Mouse (Mus musculus): ENCODE data around the gene Olfr353.

DNA sequence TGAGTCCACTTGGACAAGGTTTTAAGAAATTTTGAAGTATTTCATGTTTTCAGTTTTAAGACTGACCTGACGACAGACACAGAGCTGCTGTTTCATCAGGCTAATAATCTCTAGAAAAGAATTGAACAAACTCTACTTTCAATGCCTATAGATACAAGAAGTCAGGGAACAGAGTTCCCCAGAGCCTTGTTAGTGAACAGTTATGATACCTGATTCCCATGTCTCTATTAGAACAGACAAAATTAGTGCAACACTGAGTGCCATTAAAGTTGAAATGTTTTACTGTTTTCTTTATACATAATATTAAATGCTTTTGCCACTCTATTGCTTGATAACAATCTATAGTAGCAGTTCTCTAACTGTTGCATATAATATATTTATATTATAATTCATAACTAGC lies 30.2 kb downstream of the Olfr353 start, which contains the start of gene Olfr351:
- TF ChIP-seq ZKSCAN1 (IDR thresholded peaks at IDR 0.05; ENCODE audit: low read depth, low read length) = no peak
- TF ChIP-seq ZC3H11A (IDR thresholded peaks at IDR 0.05; ENCODE audit: low read depth, low read length) = no peak
- no peak for TF ChIP-seq CTCF (IDR thresholded peaks at IDR 0.05 in 2 of 3, conservative IDR thresholded peaks at IDR 0.05 in 1 of 3; ENCODE audit: control insufficient read depth in 1 of 3, insufficient read depth in 1 of 3, low read depth in 2 of 3, low read length in 3 of 3, poor library complexity in 1 of 3, severe bottlenecking in 1 of 3)
- TF ChIP-seq EP300 (IDR thresholded peaks at IDR 0.05; ENCODE audit: low read depth in 1 of 2, low read length in 2 of 2) = no peak
- no peak for TF ChIP-seq MAFK (IDR thresholded peaks at IDR 0.05; ENCODE audit: borderline replicate concordance, low read depth, low read length)
- TF ChIP-seq POLR2A (IDR thresholded peaks at IDR 0.05; ENCODE audit: control insufficient read depth in 1 of 2, insufficient read depth in 1 of 2, low read depth in 1 of 2, low read length in 2 of 2, poor library complexity in 1 of 2) = no peak
- no peak for TF ChIP-seq ZNF384 (IDR thresholded peaks at IDR 0.05; ENCODE audit: low read depth, low read length)

All from MEL (cell line).